Mouse (Mus musculus): ENCODE measurements around the gene Dll3. TPM values are rescaled to one million over a fixed set of nuclear protein-coding genes. Genes with fewer than 3 reads are reported as not detected.

Dll3 gene
- polyA plus RNA-seq, 1 experiment = 2.4 TPM

DNA sequence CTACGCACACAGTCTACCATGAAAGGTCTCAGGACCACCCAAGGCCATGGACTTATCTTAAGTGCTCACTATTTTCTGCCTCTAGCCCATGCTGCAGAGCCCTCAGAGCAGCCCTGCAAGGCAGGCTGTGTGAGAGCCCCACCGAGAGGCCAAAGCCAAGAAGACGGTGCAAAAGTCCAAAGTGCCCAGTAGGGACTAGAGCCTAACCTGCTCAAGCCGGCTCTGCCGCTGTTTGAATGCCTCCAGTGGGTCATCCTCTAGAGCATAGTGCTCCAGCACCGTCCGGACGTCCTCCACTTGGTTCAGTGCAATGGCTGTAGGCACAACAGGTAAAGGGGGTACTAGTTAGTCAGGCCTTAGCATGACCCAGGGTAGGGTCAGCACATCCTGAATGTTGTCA lies 4.2 kb upstream of the Dll3 start:
- 88% methylated on average over 8 of the region's 8 CpGs for WGBS

DNA sequence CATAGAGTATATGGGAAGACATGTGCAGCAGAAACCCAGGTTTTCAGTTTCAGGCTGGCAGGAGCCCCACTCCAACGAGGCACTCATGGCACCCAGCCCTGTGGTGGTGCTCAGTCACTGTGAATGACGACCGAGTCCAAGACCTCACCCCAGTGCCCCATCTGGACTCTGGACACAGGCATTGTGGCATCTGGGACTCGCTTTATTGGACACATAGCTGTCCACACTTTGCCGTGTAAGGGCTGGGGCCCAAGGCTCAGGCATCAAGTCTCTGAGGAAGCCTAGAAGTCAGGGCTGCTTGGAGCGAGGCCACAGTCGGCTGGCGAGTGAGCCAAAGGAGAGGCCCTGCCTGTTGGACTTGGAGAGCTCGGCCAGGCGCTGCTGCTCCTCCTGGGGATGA lies 3.6 kb upstream of the Dll3 start:
- no peak overlapping the region for H3K4me3 ChIP-seq (ENCODE audit: low read depth, low read length)
- no peaks in the 10 kb centered on the region for H3K4me1 ChIP-seq (ENCODE audit: control insufficient read depth, insufficient read depth, insufficient read length, low read length)
- peaks cover 33% of the 10 kb centered on the region for H3K36me3 ChIP-seq (ENCODE audit: control insufficient read depth, insufficient read depth, low read length)
- no peak for TF ChIP-seq CTCF (IDR thresholded peaks at IDR 0.05; ENCODE audit: extremely low read depth, insufficient read length, insufficient replicate concordance, low read depth, low read length)
- TF ChIP-seq POLR2A (IDR thresholded peaks at IDR 0.05; ENCODE audit: low read depth, low read length) = no peak
- H3K27me3 ChIP-seq (ENCODE audit: control insufficient read depth, insufficient read depth, low read length) = peaks cover 15% of the 10 kb centered on the region
- 90% methylated on average over 10 of the region's 10 CpGs for WGBS
- no peak overlapping the region for H3K27ac ChIP-seq (ENCODE audit: insufficient read depth, low read depth, low read length)

More for the DNA sequence above, 4.2 kb upstream of the Dll3 start:
- H3K4me1 ChIP-seq (ENCODE audit: control insufficient read depth, insufficient read depth, insufficient read length, low read length) = peaks cover 3% of the 10 kb centered on the region
- peaks cover 11% of the 10 kb centered on the region for H3K27me3 ChIP-seq (ENCODE audit: control insufficient read depth, insufficient read depth, low read length)
- no peak overlapping the region for H3K4me3 ChIP-seq (ENCODE audit: low read depth, low read length)
- TF ChIP-seq CTCF (IDR thresholded peaks at IDR 0.05; ENCODE audit: extremely low read depth, insufficient read length, insufficient replicate concordance, low read depth, low read length) (no peak), POLR2A (IDR thresholded peaks at IDR 0.05; ENCODE audit: low read depth, low read length) (no peak)
- H3K27ac ChIP-seq (ENCODE audit: insufficient read depth, low read depth, low read length) = no peak overlapping the region
- peaks cover 33% of the 10 kb centered on the region for H3K36me3 ChIP-seq (ENCODE audit: control insufficient read depth, insufficient read depth, low read length)

DNA sequence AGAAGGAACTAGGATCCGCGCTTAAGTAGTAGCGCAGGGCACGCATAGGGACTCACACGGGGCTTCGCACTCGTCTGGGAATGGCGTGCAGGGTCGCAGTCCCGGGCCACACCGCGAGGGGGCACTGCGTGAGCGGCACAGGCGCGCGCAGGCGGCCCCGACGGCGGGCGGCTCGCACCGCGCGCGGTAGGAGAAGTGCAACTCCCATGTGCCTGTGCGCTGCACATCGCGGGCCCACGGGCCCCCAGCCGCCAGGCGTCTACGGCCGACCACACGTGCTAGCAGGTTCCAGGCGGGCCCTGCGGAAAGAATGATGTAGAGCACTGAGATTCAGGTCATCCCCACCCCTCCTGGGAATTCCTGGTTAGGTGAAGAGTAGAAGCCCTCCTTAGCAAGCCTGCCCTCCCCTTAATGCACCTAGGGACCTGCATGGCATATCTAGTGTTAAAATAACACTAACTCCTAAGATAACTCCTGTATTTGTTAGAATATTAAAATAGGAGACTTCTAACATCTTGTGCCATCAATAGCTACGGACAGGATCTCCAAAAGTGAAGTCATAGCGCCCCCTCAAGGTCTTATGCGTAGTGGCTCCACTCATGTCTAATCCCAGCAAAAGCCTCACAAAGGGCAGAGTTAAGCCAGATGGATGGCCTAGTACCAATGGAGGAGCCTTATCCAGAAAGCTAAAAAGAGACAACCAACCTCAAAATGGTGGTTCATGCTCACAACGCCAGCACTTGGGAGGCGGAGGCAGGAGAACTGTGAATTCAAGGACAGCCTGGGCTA lies 3.0 kb downstream of the Dll3 start:
- Histone ChIP-seq H3K4me1 (ENCODE audit: control insufficient read depth, insufficient read depth, insufficient read length, low read length) (peaks cover 5% of the 10 kb centered on the region; the same call in 1 of the 2 replicates), H3K27ac (ENCODE audit: insufficient read depth, low read depth, low read length) (no peak overlapping the region), H3K4me3 (ENCODE audit: low read depth, low read length) (no peak overlapping the region), H3K36me3 (ENCODE audit: control insufficient read depth, insufficient read depth, low read length) (no peaks in the 10 kb centered on the region), H3K27me3 (ENCODE audit: control insufficient read depth, insufficient read depth, low read length) (peaks cover 37% of the 10 kb centered on the region)
- TF ChIP-seq CTCF (IDR thresholded peaks at IDR 0.05; ENCODE audit: extremely low read depth, insufficient read length, insufficient replicate concordance, low read depth, low read length) (peak; percentile 7; the same call in 1 of the 2 replicates), POLR2A (IDR thresholded peaks at IDR 0.05; ENCODE audit: low read depth, low read length) (no peak)
- 16% methylated on average over 43 of the region's 43 CpGs for WGBS

DNA sequence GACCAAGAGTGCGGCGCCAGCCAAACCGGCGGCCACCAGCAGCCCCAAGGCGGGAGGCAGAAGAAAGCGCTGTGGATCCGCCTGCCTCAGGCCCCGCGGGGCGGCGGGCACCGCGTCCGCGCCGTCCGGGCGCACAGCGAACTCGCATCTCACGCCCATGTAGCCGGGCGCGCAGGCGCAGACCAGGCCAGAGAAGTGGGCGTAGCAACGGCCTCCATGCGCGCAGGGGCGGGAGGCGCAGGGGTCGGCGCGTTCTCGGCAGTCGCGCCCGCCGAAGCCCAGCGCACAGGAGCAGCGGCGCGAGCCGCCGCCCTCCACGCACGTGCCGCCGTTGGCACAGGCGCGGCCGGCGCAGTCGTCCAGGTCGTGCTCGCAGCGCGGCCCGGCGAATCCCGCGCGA lies 7.6 kb downstream of the Dll3 start:
- no peaks in the 10 kb centered on the region for H3K36me3 ChIP-seq (ENCODE audit: control insufficient read depth, insufficient read depth, low read length)
- H3K27me3 ChIP-seq (ENCODE audit: control insufficient read depth, insufficient read depth, low read length) = peaks cover 42% of the 10 kb centered on the region
- peaks cover 10% of the 10 kb centered on the region for H3K4me1 ChIP-seq (ENCODE audit: control insufficient read depth, insufficient read depth, insufficient read length, low read length)
- H3K27ac ChIP-seq (ENCODE audit: insufficient read depth, low read depth, low read length) = no peak overlapping the region
- 4% methylated on average over 63 of the region's 63 CpGs for WGBS
- TF ChIP-seq POLR2A (IDR thresholded peaks at IDR 0.05; ENCODE audit: low read depth, low read length) = no peak
- no peak for TF ChIP-seq CTCF (IDR thresholded peaks at IDR 0.05; ENCODE audit: extremely low read depth, insufficient read length, insufficient replicate concordance, low read depth, low read length)
- H3K4me3 ChIP-seq (ENCODE audit: low read depth, low read length) = peak overlapping the region; percentile 58

DNA sequence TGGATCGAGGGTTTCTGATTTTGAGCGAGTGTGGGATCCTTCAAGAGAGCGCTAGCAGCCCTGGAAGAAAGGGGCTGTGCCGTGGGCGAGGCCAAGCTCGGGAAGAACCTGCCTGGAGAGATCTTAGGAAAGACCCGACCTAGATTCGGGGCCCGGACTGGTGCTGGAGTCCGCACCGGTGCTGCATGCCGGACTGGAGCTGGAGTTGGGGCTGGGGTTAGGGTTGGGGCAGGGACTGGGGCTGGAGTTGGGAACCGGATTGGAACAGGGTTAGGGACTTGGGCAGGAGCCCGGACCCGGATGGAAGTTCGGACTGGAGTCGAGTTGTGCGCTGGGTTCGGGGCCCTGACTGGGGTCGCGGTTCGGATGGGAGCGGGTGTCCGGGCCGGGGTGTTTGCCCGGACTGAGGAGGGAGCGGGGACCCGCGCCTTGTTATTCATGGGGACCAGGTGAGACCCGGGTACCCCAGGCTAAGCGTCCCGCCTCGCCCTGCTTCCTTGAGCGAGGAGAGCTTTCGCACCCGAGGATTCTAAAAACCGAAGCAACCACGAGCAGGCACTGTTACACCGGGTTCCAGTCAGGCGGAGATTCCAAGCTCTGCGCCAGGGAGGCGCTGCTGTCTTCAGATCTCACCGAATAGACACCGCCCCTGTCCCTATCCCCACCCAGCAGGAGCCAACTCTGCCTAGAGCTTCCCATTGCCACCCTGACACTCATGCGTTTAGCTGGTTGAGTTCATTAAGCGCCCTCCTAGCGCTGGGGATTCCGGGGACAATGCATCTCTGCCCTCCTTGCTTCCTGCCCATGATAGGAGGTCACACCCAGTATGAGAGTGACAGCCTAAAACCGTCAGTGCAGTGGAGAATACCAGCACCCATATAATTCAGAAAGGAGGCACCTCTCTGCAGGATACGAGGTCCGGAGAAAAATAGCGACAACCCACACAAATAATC lies 11.1 kb downstream of the Dll3 start, which contains the start of gene Selenov:
TSS of gene Selenov (minus strand) at position 549 of the 953 bp plus-strand sequence.
- Histone ChIP-seq H3K27ac (ENCODE audit: insufficient read depth, low read depth, low read length) (no peak within 1 kb of the TSS), H3K4me1 (ENCODE audit: control insufficient read depth, insufficient read depth, insufficient read length, low read length) (peaks cover 10% of the 10 kb centered on the region), H3K36me3 (ENCODE audit: control insufficient read depth, insufficient read depth, low read length) (no peaks in the 10 kb centered on the region), H3K27me3 (ENCODE audit: control insufficient read depth, insufficient read depth, low read length) (peaks cover 48% of the 10 kb centered on the region), H3K4me3 (ENCODE audit: low read depth, low read length) (no peak within 1 kb of the TSS)
- TF ChIP-seq CTCF (IDR thresholded peaks at IDR 0.05; ENCODE audit: extremely low read depth, insufficient read length, insufficient replicate concordance, low read depth, low read length) (no peak), POLR2A (IDR thresholded peaks at IDR 0.05; ENCODE audit: low read depth, low read length) (no peak)
- WGBS = 3% methylated on average over 52 of the region's 52 CpGs

DNA sequence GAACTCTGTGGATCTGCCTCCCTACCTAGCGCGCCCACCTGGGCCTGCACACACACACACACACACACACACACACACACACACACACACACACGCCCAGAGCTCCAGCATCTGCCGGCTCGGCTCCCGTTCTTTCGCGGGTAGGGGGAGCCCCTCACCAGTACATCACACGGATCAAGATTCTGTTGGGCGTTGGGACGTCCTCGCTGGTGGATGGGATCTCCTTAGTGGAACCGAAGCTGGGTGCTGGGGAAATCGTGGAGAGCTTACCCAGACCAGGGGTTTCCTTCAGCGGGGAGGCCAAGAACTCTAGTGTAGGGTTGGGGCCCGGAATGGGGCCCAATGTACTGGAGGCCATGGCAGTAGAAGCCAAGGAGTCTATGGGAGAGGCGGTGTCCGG lies 11.9 kb downstream of the Dll3 start:
- Histone ChIP-seq H3K27me3 (ENCODE audit: control insufficient read depth, insufficient read depth, low read length) (peaks cover 48% of the 10 kb centered on the region), H3K4me3 (ENCODE audit: low read depth, low read length) (no peak overlapping the region), H3K27ac (ENCODE audit: insufficient read depth, low read depth, low read length) (no peak overlapping the region), H3K36me3 (ENCODE audit: control insufficient read depth, insufficient read depth, low read length) (no peaks in the 10 kb centered on the region), H3K4me1 (ENCODE audit: control insufficient read depth, insufficient read depth, insufficient read length, low read length) (peaks cover 10% of the 10 kb centered on the region)
- TF ChIP-seq POLR2A (IDR thresholded peaks at IDR 0.05; ENCODE audit: low read depth, low read length) (no peak), CTCF (IDR thresholded peaks at IDR 0.05; ENCODE audit: extremely low read depth, insufficient read length, insufficient replicate concordance, low read depth, low read length) (no peak)
- WGBS = 1% methylated on average over 18 of the region's 18 CpGs
